Mouse (Mus musculus) cerebellum, adult 8-10 months (tissue): ENCODE measurements around the gene Mmrn1.
"Not testable (repeated sequence)": the region's sequence is repeated elsewhere in the genome, so short reads cannot be mapped to it uniquely, and the experiment has no call there.

Source experiments
- DNase-seq: peaks from one replicate; pipeline ENCODE4 v3.0.0; 2022

Mmrn1 gene

DNA sequence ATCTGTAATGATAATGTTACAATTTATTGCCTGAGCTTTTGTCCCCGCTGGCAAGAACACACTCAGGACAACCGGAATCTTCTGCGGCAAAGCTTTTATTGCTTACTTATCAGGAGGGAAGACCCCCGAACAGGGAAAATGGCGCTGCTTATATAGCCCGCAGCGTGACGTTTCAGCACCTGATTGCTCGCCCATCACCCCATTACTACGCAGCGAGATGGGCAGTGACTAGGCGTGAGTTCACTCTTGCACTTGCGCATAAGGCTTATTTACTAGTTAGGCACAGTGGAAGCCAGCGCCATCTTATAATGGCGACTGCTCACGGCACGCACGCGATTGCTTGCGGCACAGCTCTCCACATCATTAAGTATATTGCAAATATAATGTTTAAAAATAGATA, at the start of gene Mmrn1:
Gene Mmrn1, plus strand, starts transcription at position 301 of the 400 bp plus-strand sequence.
- not testable (repeated sequence) for DNase-seq

DNA sequence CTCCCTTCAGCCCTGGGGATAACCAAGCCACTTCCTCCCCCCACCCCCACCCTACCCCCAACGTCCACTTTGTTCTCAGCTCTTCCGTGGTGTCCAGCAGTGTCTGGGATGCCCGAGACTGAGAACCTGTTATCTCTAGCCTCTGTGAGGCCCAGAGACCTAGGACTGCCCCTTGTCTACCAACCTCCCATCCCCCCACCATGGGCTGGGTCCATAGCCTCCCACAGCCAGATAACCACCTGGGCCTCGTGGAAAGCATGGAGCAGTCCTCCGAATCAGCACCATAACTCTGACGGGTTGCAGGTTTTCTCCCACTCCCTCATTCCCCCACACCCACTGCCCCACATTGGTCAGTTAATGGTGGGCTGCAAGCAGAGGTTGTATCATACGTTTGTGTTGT, 44.4 kb upstream of the Mmrn1 start:
- DNase-seq = no peak

DNA sequence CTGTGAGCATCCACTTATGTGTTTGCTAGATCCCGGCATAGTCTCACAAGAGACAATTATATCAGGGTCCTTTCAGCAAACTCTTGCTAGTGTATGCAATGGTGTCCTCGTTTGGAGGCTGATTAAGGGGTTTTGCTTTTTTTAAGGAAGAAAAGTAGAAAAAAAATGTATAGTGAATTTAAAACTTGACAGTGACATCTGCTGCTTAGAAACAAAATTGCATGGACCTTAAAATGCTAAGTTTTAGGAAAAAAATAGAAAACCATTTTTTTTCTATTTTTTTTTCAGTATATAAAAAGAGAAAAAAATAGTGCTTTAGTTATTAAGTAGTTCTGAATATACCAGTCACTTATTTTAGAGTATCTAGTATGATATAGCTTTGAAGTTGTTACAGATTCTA, 43.2 kb upstream of the Mmrn1 start:
- no peak for DNase-seq

DNA sequence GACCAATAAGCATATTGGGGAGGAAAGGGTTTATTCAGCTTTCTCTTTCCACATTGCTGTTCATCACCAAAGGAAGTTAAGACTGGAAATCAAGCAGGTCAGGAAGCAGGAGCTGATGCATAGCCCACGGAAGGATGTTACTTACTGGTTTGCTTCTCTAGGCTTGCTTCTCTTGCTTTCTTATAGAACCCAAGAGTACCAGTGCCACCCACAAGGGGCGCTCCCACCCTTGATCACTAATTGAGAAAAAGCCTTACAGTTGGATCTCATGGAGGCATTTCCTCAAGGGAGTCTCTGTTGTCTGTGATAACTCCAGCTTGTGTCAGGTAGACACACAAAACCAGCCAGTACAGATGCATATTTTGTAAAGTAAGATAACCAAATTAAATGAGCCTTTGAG, 17.5 kb upstream of the Mmrn1 start:
- DNase-seq = no peak

DNA sequence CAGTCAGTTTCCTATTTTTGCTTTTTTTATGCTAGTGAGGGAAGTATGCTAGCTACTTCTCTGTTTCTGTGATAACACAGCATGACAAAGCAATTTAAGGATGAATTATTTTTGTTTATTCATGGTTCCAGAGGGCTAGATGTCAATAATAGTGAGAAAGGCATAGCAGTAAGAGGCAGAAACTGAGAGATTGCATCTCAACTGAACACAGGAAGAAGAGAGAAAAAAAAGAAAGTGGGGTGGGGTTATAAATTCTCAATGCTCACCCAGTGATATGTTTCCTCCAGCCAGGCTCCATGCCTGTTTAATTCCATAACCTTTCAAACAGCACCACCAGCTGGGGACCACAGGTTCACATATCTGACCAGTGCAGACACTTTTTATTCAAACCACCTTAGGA, 6.6 kb downstream of the Mmrn1 start:
- peak; percentile 6 for DNase-seq

DNA sequence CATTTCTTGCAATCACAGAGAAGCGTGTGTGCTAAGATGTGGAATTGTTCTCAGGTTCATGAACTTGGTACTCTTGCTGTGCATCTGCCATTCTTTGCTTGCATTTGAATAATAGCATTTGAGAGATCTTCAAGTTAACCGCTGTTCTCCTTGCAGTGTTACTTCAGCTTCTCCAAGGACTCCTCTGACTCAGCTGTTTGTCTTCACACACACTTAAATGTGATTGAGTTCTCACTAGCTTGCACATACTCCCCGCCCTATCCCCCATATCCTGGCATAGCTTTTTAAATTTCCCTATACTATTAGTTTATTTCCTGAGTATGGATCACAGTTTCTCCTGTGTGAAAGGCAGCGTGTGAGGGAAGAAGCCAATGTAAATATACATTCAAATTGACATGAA, 10.1 kb downstream of the Mmrn1 start:
- DNase-seq = no peak

DNA sequence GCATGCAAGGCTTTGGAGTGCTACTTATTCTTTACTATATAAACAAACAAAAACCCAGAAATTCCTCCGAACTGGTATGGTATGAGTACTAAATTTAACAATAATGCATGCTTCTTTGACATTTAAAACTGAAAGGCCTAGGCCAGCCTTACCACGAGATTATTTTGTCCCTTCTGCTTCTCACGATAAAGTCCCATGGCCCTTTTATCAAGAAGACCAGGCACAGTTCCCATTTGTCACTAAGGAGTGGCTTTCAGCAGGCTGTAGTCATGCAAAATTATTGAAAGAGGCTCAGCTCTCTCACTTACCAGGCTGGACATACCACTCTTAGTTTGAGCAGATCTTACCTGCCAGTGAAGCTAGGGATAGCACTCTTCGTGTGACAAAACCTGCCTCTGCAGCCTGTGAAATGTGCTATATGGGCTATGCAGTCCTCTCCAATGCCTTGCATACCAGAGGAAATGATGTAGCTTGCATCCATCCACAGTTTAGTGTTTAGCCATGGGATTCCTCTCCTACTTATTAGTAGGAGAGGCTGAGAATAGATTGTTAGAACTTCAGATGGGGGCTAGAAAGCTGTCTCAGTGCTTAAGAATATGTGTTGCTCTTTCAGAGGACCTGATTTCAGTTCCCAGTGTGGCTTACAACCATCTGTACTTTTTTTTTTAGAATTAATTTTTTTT, 10.8 kb downstream of the Mmrn1 start:
- DNase-seq = no peak

DNA sequence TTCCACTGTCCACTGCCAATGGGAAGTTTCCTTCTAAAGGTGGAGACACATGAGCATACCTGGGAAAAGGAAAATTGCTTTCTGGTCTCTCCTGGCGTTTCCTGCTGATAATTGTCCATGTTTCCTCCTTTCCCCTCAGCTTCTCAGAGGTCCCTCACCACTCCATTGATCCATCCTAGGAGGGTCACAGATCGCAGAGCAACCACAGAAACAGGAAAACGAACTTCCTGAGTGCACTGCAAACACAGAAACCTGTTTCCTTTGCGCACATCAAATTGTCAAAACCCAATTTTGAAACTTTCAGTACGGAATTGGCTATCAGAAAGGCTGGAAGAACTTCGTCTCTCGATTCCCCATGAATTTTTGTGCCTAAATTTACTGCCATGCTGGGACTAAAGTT, 19.4 kb downstream of the Mmrn1 start:
- DNase-seq = no peak

DNA sequence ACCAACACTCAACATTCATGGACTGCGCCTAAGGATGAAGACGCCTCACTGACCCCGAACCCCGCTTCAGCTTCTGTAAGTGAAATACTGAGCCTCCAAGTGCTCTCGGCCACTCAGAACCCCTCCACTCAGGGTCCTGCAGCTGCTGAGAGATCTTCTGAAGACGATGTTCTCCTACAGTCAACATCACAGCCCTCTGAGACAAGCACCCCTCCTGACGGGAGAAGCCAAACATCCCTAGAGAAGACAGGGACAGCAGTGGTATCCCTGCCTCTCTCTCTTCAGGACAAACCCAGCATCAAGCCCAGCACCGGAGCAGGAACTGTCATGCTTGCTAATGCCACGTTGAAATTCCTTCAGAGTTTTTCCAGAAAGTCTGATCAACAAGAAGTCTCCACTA, 19.8 kb downstream of the Mmrn1 start:
- no peak for DNase-seq

DNA sequence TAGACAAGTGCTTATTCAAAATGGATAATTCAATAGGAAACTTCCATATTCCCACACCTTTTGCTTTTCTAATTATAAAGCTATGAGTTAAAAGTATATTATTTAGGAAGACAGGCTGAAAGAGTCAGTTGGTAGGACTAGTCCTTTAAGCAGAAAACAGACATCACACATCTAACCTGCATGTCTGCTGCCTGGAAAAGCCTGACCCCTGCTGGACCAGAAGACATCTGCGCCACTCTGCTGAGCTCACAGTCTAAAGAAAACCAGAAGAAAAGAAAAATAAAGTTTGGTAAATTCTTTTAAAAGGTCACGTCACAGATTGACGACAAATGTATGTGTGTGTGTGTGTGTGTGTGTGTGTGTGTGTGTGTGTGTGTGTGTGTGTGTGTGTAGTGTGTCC, 25.6 kb downstream of the Mmrn1 start:
- DNase-seq = peak; percentile 30

DNA sequence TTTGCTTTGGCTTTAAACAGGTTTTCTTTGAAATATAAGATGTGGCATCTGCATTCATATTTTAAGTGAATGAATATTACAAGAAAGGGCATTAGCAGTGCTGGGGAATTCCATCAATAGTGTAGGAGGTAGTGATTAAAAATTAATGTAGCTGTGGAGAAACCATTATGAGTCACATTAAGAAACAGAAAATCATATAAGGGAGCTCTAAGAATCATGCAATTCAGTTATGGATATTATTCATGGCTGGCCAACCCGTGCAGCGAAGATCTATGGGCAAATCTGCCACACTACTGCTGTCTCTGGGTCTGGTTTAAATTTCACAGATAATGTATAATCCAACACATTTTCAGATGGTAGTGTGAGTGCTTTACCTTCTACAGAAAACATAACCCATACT, 36.5 kb downstream of the Mmrn1 start:
- no peak for DNase-seq

DNA sequence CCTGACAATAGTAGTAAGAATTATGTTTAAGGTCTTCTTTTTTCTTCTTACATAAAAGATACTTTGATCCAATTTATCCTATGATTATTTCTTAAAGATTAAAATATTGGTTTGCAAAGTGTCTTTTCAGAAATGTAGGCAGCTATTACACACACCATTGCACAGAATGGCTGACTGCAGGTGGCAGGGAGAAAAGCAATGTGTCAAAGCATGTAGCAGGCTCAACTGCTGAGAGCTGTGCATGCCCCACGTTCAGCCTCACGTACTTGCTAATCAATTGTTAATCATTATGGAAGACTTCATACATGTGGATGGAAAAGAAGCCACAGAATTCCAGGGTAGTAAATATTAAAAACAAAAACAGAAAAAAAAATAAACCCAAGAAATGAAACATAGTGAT, 37.1 kb downstream of the Mmrn1 start:
- no peak for DNase-seq

DNA sequence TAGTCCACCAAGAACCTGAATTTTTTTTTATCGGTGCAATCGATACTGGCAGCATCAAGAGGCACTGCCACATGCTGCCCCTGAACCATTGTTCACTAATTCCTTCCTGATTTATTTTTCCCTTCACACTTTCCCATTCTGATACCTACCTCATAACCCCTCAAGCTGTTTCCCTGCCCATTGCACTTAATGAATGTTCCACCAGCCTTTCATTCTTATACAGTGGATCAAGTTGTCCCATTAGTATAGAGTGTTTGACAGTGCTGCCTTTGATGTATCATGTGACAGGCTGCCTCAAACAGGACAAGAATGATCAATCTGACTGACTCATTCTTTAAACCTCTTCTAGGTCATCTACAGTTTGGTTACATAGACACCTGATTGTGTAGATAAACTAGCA, 37.9 kb downstream of the Mmrn1 start:
- DNase-seq = no peak

DNA sequence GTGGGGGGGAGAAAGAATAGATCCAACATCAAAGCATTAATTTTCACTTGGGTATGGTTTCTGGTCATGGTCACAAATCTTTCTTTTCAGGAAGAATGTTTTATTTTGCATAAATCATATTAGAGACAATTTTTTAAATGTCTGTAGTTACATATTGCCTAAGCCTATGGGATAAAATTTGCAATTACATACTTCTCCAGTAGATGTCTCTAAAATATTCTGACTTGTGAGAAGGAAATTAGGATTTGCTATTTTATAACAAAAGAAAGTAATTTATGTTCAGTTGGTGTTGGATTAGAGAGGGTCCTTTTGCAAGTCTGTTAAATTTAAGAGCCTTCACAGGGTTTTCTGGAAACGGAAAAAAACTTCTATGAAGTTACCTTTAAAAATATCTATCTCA, 39.0 kb downstream of the Mmrn1 start:
- no peak for DNase-seq

DNA sequence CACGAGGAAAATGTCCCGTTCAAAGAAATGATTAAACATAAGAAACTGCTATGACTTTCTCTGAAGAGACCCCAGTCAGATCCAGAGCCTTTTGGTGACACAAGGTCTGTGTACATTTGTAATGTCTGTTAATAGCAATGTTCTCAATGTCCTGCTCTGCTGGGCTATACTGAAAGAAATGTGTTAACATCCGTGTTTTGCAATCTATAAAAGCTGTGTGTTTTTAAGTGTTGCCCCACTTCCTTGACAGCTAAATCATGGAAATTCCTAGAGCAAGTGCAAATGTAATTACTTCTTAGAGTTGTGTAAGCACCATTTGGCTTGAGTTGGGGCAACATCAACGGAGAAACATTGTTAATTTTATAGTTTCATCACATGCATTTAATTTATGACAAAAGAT, 42.2 kb downstream of the Mmrn1 start:
- no peak for DNase-seq

DNA sequence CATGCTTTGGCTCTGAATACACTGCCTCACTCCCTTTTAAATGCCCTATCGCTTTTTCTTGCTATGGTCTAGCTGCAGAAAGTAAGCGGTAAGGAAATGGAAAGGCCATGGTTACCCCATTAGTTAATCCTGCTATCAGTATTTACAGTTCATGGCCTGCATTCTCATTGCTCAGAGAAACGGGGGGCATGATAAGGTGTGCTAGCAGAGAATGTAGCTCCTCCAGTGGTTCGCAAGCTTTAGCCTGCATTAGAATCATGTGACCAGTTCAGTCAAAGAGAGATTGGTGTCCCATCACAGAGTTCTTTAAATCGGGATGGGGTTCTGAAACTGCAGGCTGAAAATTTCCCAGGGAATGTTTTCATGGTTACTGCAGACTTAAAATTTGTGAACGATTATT, 44.6 kb downstream of the Mmrn1 start:
- DNase-seq = no peak

DNA sequence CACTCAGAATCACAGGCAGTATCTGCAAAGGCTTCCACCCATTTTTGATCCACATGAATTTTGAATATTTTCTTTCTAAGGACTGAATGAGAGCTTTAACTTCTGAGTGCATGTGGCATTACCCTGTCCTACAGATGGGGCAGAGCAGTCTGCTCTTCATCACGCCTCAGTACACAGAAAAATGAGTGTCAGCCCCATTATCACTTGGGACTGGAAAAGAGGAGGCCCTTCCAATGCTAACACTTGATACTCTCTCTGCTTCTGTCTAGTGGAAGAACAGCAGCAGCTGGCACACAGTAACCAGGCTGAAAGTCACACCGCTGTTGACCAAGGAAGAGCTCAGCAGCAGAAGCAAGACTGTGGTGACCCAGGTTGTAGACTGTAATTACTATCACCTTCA, 46.0 kb downstream of the Mmrn1 start:
- no peak for DNase-seq

DNA sequence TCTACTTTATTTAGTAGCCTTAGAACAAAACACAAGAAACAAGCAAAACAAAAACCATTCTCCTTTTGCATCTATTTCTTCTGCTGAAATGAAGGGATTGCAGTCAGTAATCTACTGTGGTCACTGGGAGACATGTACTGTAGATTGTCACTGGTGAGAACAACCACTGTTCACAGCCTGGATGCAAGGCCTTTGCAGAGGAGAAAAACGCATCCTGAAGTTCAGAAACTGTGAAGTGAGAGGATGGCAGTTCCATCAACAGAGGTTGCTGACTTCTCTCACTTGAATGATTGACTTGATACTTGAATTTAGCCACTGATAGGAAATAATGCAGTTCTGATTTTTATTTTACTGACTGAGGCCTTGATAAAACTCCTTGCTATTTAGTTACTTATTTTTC, 53.8 kb downstream of the Mmrn1 start:
- no peak for DNase-seq

DNA sequence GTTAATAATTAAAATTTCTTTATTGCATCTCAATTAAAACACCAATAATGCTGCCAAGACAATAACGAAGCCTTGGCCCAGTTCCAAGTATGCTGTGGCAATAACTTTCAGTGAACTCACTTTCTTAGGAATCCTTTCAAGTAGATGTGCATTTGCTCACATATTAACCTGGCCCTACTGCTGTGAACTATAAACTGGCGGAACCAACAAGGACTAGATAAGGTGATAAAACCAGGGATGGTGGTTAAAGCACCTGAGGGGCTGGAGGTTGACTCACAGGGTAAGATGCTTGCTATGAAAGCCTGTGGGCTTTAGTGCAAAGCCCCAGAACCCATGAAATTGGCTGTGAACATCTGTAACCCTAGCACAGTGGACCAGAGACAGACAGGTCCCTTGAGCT, 54.3 kb downstream of the Mmrn1 start:
- DNase-seq = no peak

DNA sequence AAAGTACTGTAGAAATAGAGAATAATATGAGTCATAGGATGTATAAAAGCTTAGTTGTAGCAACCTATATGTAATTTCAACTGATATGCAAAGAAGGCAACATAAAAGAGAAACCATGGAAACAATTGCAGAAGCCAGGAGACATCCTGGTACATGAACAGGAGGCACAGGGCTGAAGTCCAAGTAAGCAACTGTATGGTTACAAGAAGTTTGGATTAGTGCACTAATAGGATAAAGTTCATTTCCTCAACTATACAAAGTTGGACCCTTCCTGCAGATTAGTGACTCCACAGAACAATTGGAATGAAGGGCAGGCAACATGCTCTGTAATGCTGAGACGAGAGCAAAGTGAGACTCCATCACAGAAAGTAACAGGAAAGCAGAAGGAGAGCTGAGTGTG, 59.6 kb downstream of the Mmrn1 start:
- DNase-seq = no peak

DNA sequence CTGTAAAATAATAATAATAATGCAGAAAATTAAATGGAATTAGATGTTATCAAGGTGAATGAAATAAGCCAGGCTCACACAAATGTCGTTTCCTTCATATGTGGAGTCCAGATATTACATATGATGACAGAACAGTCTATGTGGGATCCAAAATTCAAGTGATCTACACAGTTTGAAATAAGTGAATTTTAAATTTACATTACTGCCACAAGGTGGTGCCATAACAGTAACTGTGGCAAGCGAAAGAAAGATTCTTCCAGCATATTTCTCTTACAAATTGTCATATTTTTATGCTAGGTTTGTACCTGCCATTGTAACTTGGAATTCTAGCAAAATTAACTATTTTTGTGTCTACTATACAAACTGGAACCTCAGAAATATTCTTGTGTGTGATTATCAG, 61.1 kb downstream of the Mmrn1 start:
- DNase-seq = no peak

DNA sequence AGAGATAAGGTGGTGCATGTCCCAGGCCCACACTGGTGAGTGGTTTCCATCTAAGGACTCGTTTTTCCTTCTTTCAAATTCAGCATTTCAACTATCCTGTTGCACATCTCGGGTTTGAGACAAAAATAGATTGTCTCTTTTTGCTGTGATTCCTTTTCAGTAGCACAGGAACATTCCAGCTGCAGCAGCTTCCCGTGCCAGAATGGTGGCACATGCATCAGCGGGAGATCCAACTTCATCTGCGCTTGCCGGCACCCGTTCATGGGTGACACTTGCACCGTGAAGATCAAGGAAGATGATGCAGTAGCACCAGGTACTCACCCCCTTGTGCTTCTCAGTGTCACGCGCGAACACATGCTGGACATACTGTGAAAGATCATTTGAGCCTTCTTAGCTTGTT, 62.1 kb downstream of the Mmrn1 start:
- DNase-seq = no peak

DNA sequence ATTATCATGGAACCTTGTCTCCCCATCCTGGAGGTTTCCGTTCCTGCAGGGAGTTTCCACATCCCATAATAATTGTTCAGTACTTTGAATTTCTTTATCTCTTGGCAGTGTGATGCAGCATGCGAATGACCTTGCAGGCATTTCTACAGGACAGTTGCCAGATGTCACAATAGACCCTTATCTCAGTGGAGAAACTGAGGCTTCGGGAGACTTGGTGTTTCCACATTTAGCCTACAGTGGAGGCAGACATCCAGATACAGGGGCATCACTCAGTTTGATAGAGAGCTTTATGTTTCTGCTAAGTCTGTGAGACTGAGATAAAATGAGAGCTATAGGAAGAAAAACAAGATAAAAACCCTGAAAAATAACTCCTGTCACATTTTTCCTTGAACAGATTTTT, 63.0 kb downstream of the Mmrn1 start:
- no peak for DNase-seq

DNA sequence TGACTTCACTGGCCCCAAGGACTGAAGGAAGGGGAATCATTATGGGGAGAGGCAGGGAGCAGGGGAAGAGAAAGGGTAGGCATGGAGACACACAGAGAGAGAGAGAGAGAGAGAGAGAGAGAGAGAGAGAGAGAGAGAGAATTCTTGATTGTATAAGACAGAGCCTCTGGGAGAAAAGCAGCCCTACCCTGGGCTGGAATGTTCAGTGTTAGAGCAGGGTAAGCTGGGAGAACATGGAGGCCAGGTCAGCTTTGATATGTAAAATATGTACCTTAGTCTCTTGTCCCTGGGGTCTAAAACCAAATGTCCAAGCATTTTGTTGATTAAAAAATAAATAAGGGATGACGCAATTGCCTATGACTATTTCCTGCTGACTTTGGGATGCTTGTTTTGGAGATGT, 67.6 kb downstream of the Mmrn1 start:
- no peak for DNase-seq

DNA sequence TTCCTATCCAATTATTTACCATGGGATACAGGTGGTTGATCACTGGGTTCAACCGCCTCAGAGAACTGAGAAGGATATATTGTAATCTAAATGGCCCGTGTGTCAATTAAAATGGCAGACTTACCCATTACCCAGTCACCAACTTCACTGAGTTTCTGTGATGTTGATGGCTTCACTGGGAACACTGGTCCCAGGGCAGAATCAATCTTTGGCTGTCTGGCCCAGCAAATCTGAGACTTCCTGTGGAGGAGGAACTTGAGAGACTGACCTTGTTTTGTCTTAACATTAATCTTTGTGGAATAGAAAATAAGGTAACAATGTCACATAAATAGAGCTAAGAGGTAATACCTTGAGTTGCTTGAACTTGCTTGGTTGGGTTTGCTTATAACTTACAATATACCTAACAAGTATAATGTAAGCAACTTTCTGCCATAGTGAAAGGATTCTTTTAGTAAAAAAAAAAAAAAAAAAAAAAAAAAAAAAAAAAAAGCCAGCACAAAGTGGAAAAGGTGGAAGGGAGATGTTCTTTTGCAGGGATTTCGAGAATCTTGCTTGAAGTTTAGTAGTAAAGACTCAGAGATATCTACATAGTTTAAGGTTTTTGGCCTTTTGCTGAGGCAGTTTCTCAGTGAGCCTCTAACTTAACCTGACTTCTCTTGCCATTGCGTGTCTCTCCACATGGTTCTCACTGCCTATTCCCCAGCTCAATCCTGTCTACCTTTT, 68.8 kb downstream of the Mmrn1 start:
- DNase-seq = no peak
